Mouse (Mus musculus): Measurements from ENCODE around the gene Faap24.

Faap24 gene

GRCm38 (mm10) chr7:35396542-35397168, at the start of gene Faap24, which contains the start of gene Cep89:
Gene Faap24 (minus strand): TSS chr7:35396836.
Gene Cep89 (plus strand): TSS chr7:35397035.
- in situ Hi-C loops (cut with MboI, MseI), result loop anchor here (5.0 kb wide), 2 partner anchors 156 to 164 kb away; no protein-coding TSS in a partner anchor

- in situ Hi-C loops (cut with MboI, MseI), result no loop called here
Measured at GRCm38 (mm10) chr7:35435266-35435665, 38.6 kb upstream of the Faap24 start.

- in situ Hi-C loops (cut with MboI, MseI), result no loop called here
Measured at GRCm38 (mm10) chr7:35428146-35428545, 31.5 kb upstream of the Faap24 start.

GRCm38 (mm10) chr7:35423071-35423470, 26.4 kb upstream of the Faap24 start:
- in situ Hi-C loops (cut with MboI, MseI), result no loop called here

GRCm38 (mm10) chr7:35416654-35416948, 20.0 kb upstream of the Faap24 start:
- in situ Hi-C loops (cut with MboI, MseI), result no loop called here

GRCm38 (mm10) chr7:35415801-35416653, 19.4 kb upstream of the Faap24 start:
- in situ Hi-C loops (cut with MboI, MseI), result no loop called here

GRCm38 (mm10) chr7:35415226-35415625, 18.6 kb upstream of the Faap24 start:
- in situ Hi-C loops (cut with MboI, MseI), result no loop called here

- in situ Hi-C loops (cut with MboI, MseI), result loop anchor here (5.0 kb wide), 1 partner anchor 484 kb away; no protein-coding TSS in a partner anchor
Measured at GRCm38 (mm10) chr7:35401169-35401568, 4.5 kb upstream of the Faap24 start.

GRCm38 (mm10) chr7:35395734-35396456, 741 bp downstream of the Faap24 start:
- in situ Hi-C loops (cut with MboI, MseI), result loop anchor here (5.0 kb wide), 2 partner anchors 156 to 164 kb away; no protein-coding TSS in a partner anchor

GRCm38 (mm10) chr7:35392935-35393334, 3.7 kb downstream of the Faap24 start:
- in situ Hi-C loops (cut with MboI, MseI), result no loop called here

- in situ Hi-C loops (cut with MboI, MseI), result no loop called here
Measured at GRCm38 (mm10) chr7:35388694-35389093, 7.9 kb downstream of the Faap24 start.

GRCm38 (mm10) chr7:35386525-35386952, 10.1 kb downstream of the Faap24 start:
- in situ Hi-C loops (cut with MboI, MseI), result no loop called here

GRCm38 (mm10) chr7:35382706-35383353, 13.8 kb downstream of the Faap24 start:
- in situ Hi-C loops (cut with MboI, MseI), result no loop called here

GRCm38 (mm10) chr7:35381861-35382260, 14.8 kb downstream of the Faap24 start:
- in situ Hi-C loops (cut with MboI, MseI), result no loop called here

- in situ Hi-C loops (cut with MboI, MseI), result no loop called here
Measured at GRCm38 (mm10) chr7:35380351-35380750, 16.3 kb downstream of the Faap24 start.

- in situ Hi-C loops (cut with MboI, MseI), result no loop called here
Measured at GRCm38 (mm10) chr7:35379492-35380119, 17.0 kb downstream of the Faap24 start.

- in situ Hi-C loops (cut with MboI, MseI), result no loop called here
Measured at GRCm38 (mm10) chr7:35376623-35377022, 20.0 kb downstream of the Faap24 start.

- in situ Hi-C loops (cut with MboI, MseI), result no loop called here
Measured at GRCm38 (mm10) chr7:35374265-35374664, 22.4 kb downstream of the Faap24 start.

GRCm38 (mm10) chr7:35373146-35373989, 23.3 kb downstream of the Faap24 start:
- in situ Hi-C loops (cut with MboI, MseI), result no loop called here

- in situ Hi-C loops (cut with MboI, MseI), result no loop called here
Measured at GRCm38 (mm10) chr7:35372483-35373017, 24.1 kb downstream of the Faap24 start.
